13 mouse cellular contexts compared by ENCODE assay signal in genomic region chr1:157055901-157056300, GRCm38 (mm10). TPM values are rescaled to one million over a fixed set of nuclear protein-coding genes. Genes with fewer than 3 reads are reported as not detected.
A peak's percentile ranks its signal among the peaks of the same experiment; 100 is the strongest.
DNase-seq lines count a peak whose midpoint lies in the region; ATAC-seq lines count a peak whose summit lies in the region.
"Had no signal": no experiment of that assay in that cellular context is flagged by ENCODE, and none has a peak within 500 bp of the region (broad histone marks: within the 10 kb centered on the region; RNA-seq: fewer than 3 reads in every experiment).

No protein-coding gene starts in this region.

- H3K4me1 ChIP-seq in lung, embryonic 15.5 days = peaks cover 14% of the 10 kb centered on the region
- H3K4me1 ChIP-seq in hindbrain, embryonic 11.5 days (replicated peaks; ENCODE audit: control insufficient read depth, insufficient read depth, low read length) = no peaks in the 10 kb centered on the region

- no peaks in the 10 kb centered on the region for H3K27me3 ChIP-seq in lung, embryonic 15.5 days
- 0 out of 2 replicates have a peak, but pooled peaks cover 1% of the 10 kb centered on the region for H3K27me3 ChIP-seq in hindbrain, embryonic 11.5 days (ENCODE audit: control insufficient read depth, insufficient read depth, low read length)
- H3K27me3 ChIP-seq: embryonic facial prominence, embryonic 12.5 days had no signal

- H3K36me3 ChIP-seq in lung, embryonic 15.5 days = no peaks in the 10 kb centered on the region
- no peaks in the 10 kb centered on the region for H3K36me3 ChIP-seq in hindbrain, embryonic 11.5 days (ENCODE audit: control insufficient read depth, insufficient read depth, low read length)
- H3K36me3 ChIP-seq: embryonic facial prominence, embryonic 12.5 days had no signal

- no peak overlapping the region for H3K4me3 ChIP-seq in lung, embryonic 15.5 days
- no peak overlapping the region for H3K4me3 ChIP-seq in hindbrain, embryonic 11.5 days (ENCODE audit: low read depth, low read length)
- H3K4me3 ChIP-seq: embryonic facial prominence, embryonic 12.5 days had no signal

- no peak for DNase-seq in lung, postnatal 25 days (ENCODE audit: low spot score)
- no peak for DNase-seq in hindbrain, embryonic 11.5 days (ENCODE audit: low spot score)
- no peak for DNase-seq in adrenal gland, adult 8-10 months
- DNase-seq in cerebellum, postnatal 36 days = no peak
- DNase-seq: kidney, postnatal 25 days; lung, postnatal 36 days had no signal

- no peaks in the 10 kb centered on the region for H3K9me3 ChIP-seq in lung, embryonic 15.5 days
- H3K9me3 ChIP-seq in hindbrain, embryonic 11.5 days (ENCODE audit: control insufficient read depth, low read length) = no peaks in the 10 kb centered on the region
- H3K9me3 ChIP-seq: embryonic facial prominence, embryonic 12.5 days had no signal

- H3K27ac ChIP-seq in lung, embryonic 15.5 days = peak overlapping the region; percentile 64; the same call in 1 of the 2 replicates
- peak overlapping the region; percentile 79 for H3K27ac ChIP-seq in hindbrain, embryonic 11.5 days (ENCODE audit: low read depth, low read length)
- H3K27ac ChIP-seq: embryonic facial prominence, embryonic 12.5 days had no signal

- 67% methylated on average over 6 of the region's 6 CpGs for WGBS in lung, embryonic 15.5 days
- 58% methylated on average over 6 of the region's 6 CpGs for WGBS in hindbrain, embryonic 11.5 days

- no peak overlapping the region for H3K9ac ChIP-seq in lung, embryonic 15.5 days
- H3K9ac ChIP-seq in hindbrain, embryonic 11.5 days (ENCODE audit: low read depth, low read length) = no peak overlapping the region
- H3K9ac ChIP-seq: embryonic facial prominence, embryonic 12.5 days had no signal

- H3K4me2 ChIP-seq in lung, embryonic 15.5 days = no peak overlapping the region
- H3K4me2 ChIP-seq in hindbrain, embryonic 11.5 days (replicated peaks; ENCODE audit: low read depth, low read length) = no peak overlapping the region
- H3K4me2 ChIP-seq: embryonic facial prominence, embryonic 12.5 days had no signal

- no peak for ATAC-seq in lung, embryonic 15.5 days (ENCODE audit: borderline replicate concordance, extremely low read depth, low FRiP score, low TSS enrichment)
- 0 out of 2 replicates have a peak, but pooled peaks have one; percentile 44 for ATAC-seq in hindbrain, embryonic 11.5 days (ENCODE audit: low FRiP score)
- peak; percentile 76 for ATAC-seq in megakaryocyte-erythroid progenitor cell, adult 5-6 weeks (replicated peaks; ENCODE audit: low FRiP score, low TSS enrichment, poor library complexity, severe bottlenecking)
- ATAC-seq in CD4-positive, CD25-positive, alpha-beta regulatory T cell, adult 4 months = no peak
- ATAC-seq: inflammation-experienced regulatory T-cells, adult 6 months had no signal

RNA-seq across cellular contexts. Expression of gene Tex35, which starts 52.6 kb away (rescaled TPM):
- not detected in 2 replicates for polyA plus RNA-seq in lung, embryonic 15.5 days (2015; fragmentation: Nextera tagmentation; extraction: Ambion mirVana)
- not detected in 2 replicates for polyA plus RNA-seq in hindbrain, embryonic 11.5 days (2014; fragmentation: Nextera tagmentation; extraction: Ambion mirVana)
- total RNA-seq in megakaryocyte-erythroid progenitor cell, adult 5-6 weeks (2014; fragmentation: Nextera tagmentation) = not detected in 2 replicates
- not detected in 2 replicates for total RNA-seq in megakaryocyte-erythroid progenitor cell, adult 5-6 weeks (2017)
- not detected for total RNA-seq in adrenal gland, adult 8-10 months (2022)
- under 1 TPM in 1 of 2 experiments, not detected in 1; 0.50 TPM for polyA plus RNA-seq in CD4-positive, CD25-positive, alpha-beta regulatory T cell, adult 4 months (2017; shearing (Covaris generic))
- total RNA-seq: left cerebral cortex, postnatal 36 days; neutrophil, adult 5-6 weeks had no signal
- polyA plus RNA-seq: embryonic facial prominence, embryonic 12.5 days had no signal

Comparison
In these comparisons a context has a peak if more than half of its experiments do, and no peak if none do; other contexts are left out.
1. ATAC-seq: peak in hindbrain, embryonic 11.5 days (single experiment) and megakaryocyte-erythroid progenitor cell, adult 5-6 weeks (single experiment); none in lung, embryonic 15.5 days (single experiment) and CD4-positive, CD25-positive, alpha-beta regulatory T cell, adult 4 months (single experiment).